Mouse (Mus musculus): ENCODE data around the gene Abhd15. TPM values are rescaled to one million over a fixed set of nuclear protein-coding genes. Genes with fewer than 3 reads are reported as not detected.
"Not testable (repeated sequence)": the region's sequence is repeated elsewhere in the genome, so short reads cannot be mapped to it uniquely, and the experiment has no call there.

The Abhd15 gene
- polyA plus RNA-seq, 1 experiment from 2014 or later: 1.8 TPM

- DNase-seq (no peak), ATAC-seq (ENCODE audit: low FRiP score, low TSS enrichment) (no peak)
- no peaks in the 10 kb centered on the region for H3K9me3 ChIP-seq (ENCODE audit: control insufficient read depth, low read length)
- H3K4me3 ChIP-seq (replicated peaks; ENCODE audit: low read depth, low read length): no peak overlapping the region
- no peak overlapping the region for H3K9ac ChIP-seq (replicated peaks; ENCODE audit: low read length)
- 80% methylated on average over 3 of the region's 3 CpGs for WGBS
- H3K4me1 ChIP-seq (ENCODE audit: control insufficient read depth, insufficient read depth, low read length): no peaks in the 10 kb centered on the region
- no peak overlapping the region for H3K27ac ChIP-seq (replicated peaks; ENCODE audit: low read depth, low read length)
- H3K27me3 ChIP-seq (ENCODE audit: control insufficient read depth, insufficient read depth, low read length): no peaks in the 10 kb centered on the region
- no peaks in the 10 kb centered on the region for H3K36me3 ChIP-seq (ENCODE audit: control insufficient read depth, insufficient read depth, low read length)
- no peak overlapping the region for H3K4me2 ChIP-seq (ENCODE audit: low read length)
These were observed 11.0 kb downstream of the Abhd15 start for GRCm38 (mm10) chr11:77525804-77526486.

- DNase-seq; H3K9me3 ChIP-seq (ENCODE audit: control insufficient read depth, low read length); H3K9ac ChIP-seq (replicated peaks; ENCODE audit: low read length); H3K27me3 ChIP-seq (ENCODE audit: control insufficient read depth, insufficient read depth, low read length); H3K4me2 ChIP-seq (ENCODE audit: low read length); ATAC-seq (ENCODE audit: low FRiP score, low TSS enrichment); H3K36me3 ChIP-seq (ENCODE audit: control insufficient read depth, insufficient read depth, low read length); H3K4me1 ChIP-seq (ENCODE audit: control insufficient read depth, insufficient read depth, low read length); H3K4me3 ChIP-seq (replicated peaks; ENCODE audit: low read depth, low read length); H3K27ac ChIP-seq (replicated peaks; ENCODE audit: low read depth, low read length): not testable (repeated sequence)
- WGBS: 91% methylated on average over 3 of the region's 3 CpGs
These were observed 13.5 kb downstream of the Abhd15 start for GRCm38 (mm10) chr11:77528420-77528819.

- no peak for ATAC-seq (ENCODE audit: low FRiP score, low TSS enrichment)
- Histone ChIP-seq H3K4me1 (ENCODE audit: control insufficient read depth, insufficient read depth, low read length) (no peaks in the 10 kb centered on the region), H3K9ac (replicated peaks; ENCODE audit: low read length) (no peak overlapping the region), H3K4me3 (replicated peaks; ENCODE audit: low read depth, low read length) (no peak overlapping the region), H3K27me3 (ENCODE audit: control insufficient read depth, insufficient read depth, low read length) (no peaks in the 10 kb centered on the region), H3K9me3 (ENCODE audit: control insufficient read depth, low read length) (no peaks in the 10 kb centered on the region), H3K36me3 (ENCODE audit: control insufficient read depth, insufficient read depth, low read length) (0 out of 2 replicates have a peak, but pooled peaks cover 5% of the 10 kb centered on the region), H3K27ac (replicated peaks; ENCODE audit: low read depth, low read length) (no peak overlapping the region), H3K4me2 (ENCODE audit: low read length) (no peak overlapping the region)
- 92% methylated on average over 3 of the region's 3 CpGs for WGBS
- no peak for DNase-seq
These were observed 14.7 kb downstream of the Abhd15 start for GRCm38 (mm10) chr11:77529644-77530043.

- Histone ChIP-seq H3K36me3 (ENCODE audit: control insufficient read depth, insufficient read depth, low read length) (peaks cover 12% of the 10 kb centered on the region; the same call in 1 of the 2 replicates), H3K9me3 (ENCODE audit: control insufficient read depth, low read length) (no peaks in the 10 kb centered on the region), H3K4me3 (replicated peaks; ENCODE audit: low read depth, low read length) (no peak overlapping the region), H3K4me2 (ENCODE audit: low read length) (no peak overlapping the region), H3K4me1 (ENCODE audit: control insufficient read depth, insufficient read depth, low read length) (no peaks in the 10 kb centered on the region), H3K27ac (replicated peaks; ENCODE audit: low read depth, low read length) (no peak overlapping the region), H3K27me3 (ENCODE audit: control insufficient read depth, insufficient read depth, low read length) (no peaks in the 10 kb centered on the region), H3K9ac (replicated peaks; ENCODE audit: low read length) (no peak overlapping the region)
- WGBS: 93% methylated on average over 2 of the region's 2 CpGs
- DNase-seq (no peak), ATAC-seq (ENCODE audit: low FRiP score, low TSS enrichment) (no peak)
These were observed 15.9 kb downstream of the Abhd15 start for GRCm38 (mm10) chr11:77530862-77531261.

GRCm38 (mm10) chr11:77532202-77532846, 17.4 kb downstream of the Abhd15 start:
- DNase-seq (no peak), ATAC-seq (ENCODE audit: low FRiP score, low TSS enrichment) (no peak)
- no peak overlapping the region for H3K27ac ChIP-seq (replicated peaks; ENCODE audit: low read depth, low read length)

GRCm38 (mm10) chr11:77545261-77545660, 30.3 kb downstream of the Abhd15 start:
- H3K4me3 ChIP-seq (replicated peaks; ENCODE audit: low read depth, low read length): no peak overlapping the region
- 96% methylated on average over 7 of the region's 7 CpGs for WGBS
- H3K9me3 ChIP-seq (ENCODE audit: control insufficient read depth, low read length): no peaks in the 10 kb centered on the region
- no peak overlapping the region for H3K27ac ChIP-seq (replicated peaks; ENCODE audit: low read depth, low read length)
- H3K36me3 ChIP-seq (ENCODE audit: control insufficient read depth, insufficient read depth, low read length): peaks cover 86% of the 10 kb centered on the region
- H3K27me3 ChIP-seq (ENCODE audit: control insufficient read depth, insufficient read depth, low read length): no peaks in the 10 kb centered on the region
- DNase-seq (no peak), ATAC-seq (ENCODE audit: low FRiP score, low TSS enrichment) (no peak)
- H3K4me1 ChIP-seq (ENCODE audit: control insufficient read depth, insufficient read depth, low read length): no peaks in the 10 kb centered on the region
- no peak overlapping the region for H3K9ac ChIP-seq (replicated peaks; ENCODE audit: low read length)
- no peak overlapping the region for H3K4me2 ChIP-seq (ENCODE audit: low read length)

More at GRCm38 (mm10) chr11:77532202-77532846, 17.4 kb downstream of the Abhd15 start:
- Histone ChIP-seq H3K4me1 (ENCODE audit: control insufficient read depth, insufficient read depth, low read length) (no peaks in the 10 kb centered on the region), H3K27me3 (ENCODE audit: control insufficient read depth, insufficient read depth, low read length) (no peaks in the 10 kb centered on the region), H3K4me2 (ENCODE audit: low read length) (no peak overlapping the region), H3K36me3 (ENCODE audit: control insufficient read depth, insufficient read depth, low read length) (peaks cover 22% of the 10 kb centered on the region), H3K9ac (replicated peaks; ENCODE audit: low read length) (no peak overlapping the region), H3K4me3 (replicated peaks; ENCODE audit: low read depth, low read length) (no peak overlapping the region), H3K9me3 (ENCODE audit: control insufficient read depth, low read length) (no peaks in the 10 kb centered on the region)
- WGBS: 94% methylated on average over 4 of the region's 4 CpGs

GRCm38 (mm10) chr11:77585201-77585600, 70.3 kb downstream of the Abhd15 start:
- 72% methylated on average over 3 of the region's 3 CpGs for whole genome bisulfite sequencing
- DNase-seq: no peak
- H3K4me1 ChIP-seq (ENCODE audit: control insufficient read depth, insufficient read depth, low read length): no peaks in the 10 kb centered on the region

More at GRCm38 (mm10) chr11:77585201-77585600, 70.3 kb downstream of the Abhd15 start:
- Histone ChIP-seq H3K27me3 (ENCODE audit: control insufficient read depth, insufficient read depth, low read length) (no peaks in the 10 kb centered on the region), H3K27ac (replicated peaks; ENCODE audit: low read depth, low read length) (no peak overlapping the region), H3K9me3 (ENCODE audit: control insufficient read depth, low read length) (no peaks in the 10 kb centered on the region), H3K4me3 (replicated peaks; ENCODE audit: low read depth, low read length) (no peak overlapping the region), H3K9ac (replicated peaks; ENCODE audit: low read length) (no peak overlapping the region), H3K4me2 (ENCODE audit: low read length) (no peak overlapping the region), H3K36me3 (ENCODE audit: control insufficient read depth, insufficient read depth, low read length) (peaks cover 44% of the 10 kb centered on the region)
- ATAC-seq (ENCODE audit: low FRiP score, low TSS enrichment): no peak
